Mouse (Mus musculus): ENCODE data around the gene Palld. TPM values are rescaled to one million over a fixed set of nuclear protein-coding genes. Genes with fewer than 3 reads are reported as not detected.

Palld gene
- polyA plus RNA-seq, 1 experiment, result 18.2 TPM

DNA sequence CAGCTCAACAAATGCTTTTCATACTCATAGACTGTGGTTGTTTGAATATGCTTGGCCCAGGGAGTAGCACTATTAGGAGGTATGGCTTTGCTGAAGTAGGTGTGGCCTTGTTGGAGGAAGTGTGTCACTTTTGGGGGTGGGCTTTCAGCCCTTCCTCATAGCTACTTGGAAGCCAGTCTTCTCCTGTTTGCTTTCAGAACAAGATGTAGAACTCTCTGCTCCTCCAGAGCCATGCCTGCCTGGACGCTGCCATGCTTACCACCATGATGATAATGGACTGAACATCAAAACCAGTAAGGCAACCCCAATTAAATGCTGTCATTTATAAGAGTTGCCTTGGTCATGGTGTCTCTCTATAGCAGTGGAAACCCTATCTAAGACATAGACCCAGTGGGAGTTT, 217.2 kb downstream of the Palld start:
- no peak for DNase-seq (ENCODE audit: low read depth)

DNA sequence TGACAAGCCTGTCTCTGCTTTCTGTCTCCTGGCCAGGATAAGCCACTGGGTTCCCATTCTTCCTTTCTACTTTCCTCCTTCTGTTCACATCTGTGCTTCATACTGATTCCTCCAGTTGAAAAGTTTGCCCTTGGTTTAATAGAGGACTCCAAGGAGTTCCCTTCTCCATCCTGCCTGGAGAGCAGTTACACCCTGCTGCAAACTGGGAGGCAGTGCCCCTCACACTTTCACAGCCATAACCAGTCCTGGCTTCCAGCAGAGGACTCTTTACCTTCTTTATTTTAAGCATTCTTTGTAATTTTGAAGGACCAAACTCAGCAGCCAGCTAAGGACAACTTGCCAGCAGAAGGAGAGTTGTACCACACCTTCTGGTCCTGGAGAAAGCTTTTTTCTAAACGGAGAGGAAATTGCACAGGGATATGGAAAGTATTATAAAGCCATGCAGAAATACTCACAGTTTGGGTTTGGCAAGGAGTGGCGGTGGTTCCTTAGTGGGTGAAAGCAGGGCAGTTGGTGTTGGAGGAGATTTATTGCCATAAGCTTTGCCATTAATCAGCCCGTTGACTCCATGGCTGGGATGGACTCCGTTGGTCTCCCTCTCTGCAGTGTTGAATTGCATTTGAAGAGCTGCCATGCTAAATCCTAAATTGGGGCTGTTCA, 218.1 kb downstream of the Palld start:
- DNase-seq (ENCODE audit: low read depth), result no peak

DNA sequence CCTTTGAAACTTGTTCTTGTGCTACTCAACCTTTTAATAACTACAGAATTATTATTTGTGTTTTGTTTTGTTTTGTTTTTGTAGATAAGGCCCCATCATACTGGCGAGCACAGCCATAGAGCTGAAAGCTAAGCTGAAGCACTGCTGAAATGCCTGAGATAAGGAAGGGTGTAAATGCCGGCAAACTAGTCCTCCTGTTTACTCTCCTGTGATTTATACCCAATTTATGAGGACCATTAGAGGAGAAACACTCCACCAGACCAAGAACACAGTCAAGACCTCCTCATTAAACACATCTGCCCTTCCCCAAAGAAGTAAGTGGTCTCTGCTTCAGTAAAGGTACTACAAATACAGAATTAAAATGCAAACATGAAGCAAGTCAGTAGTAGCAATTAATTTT, 219.6 kb downstream of the Palld start:
- DNase-seq (ENCODE audit: low read depth), result no peak

DNA sequence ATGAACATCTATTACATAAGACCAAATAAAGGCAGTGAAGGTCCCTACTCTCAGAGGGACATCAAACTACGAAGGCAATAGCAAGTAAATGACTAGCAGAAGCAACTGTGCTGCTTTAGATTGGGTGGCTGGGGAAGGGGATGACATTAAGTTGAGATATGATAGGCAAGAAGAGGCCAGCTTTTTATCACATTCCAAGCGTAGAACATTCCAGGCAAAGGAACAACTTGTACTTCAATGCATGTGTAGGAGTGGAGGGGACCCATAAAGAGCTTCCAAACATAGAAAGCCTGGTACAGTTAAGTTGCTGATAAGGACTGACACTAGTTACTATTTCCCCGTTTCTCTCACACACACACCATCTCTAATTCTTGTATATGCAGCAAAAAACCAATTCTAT, 221.3 kb downstream of the Palld start:
- DNase-seq (ENCODE audit: low read depth), result no peak

DNA sequence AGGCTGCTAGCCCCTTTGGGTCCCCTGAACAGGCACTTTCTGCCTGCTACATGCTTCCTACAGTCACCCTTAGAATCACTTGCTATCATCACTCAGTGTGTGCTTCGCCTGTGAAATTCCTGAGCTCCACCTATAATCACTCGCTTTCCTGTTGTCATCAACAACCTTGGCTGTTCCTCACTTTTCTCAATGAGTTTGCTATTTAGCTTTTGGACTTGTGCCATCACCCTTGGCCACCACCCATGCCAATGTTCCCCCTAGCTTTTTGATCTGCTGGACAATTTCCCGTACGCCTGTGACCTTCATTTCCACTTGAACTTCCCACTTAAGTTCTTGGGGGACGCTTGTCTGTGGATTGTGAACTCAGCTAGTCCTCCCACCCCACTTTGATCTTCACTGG, 225.3 kb downstream of the Palld start:
- no peak for DNase-seq (ENCODE audit: low read depth)

DNA sequence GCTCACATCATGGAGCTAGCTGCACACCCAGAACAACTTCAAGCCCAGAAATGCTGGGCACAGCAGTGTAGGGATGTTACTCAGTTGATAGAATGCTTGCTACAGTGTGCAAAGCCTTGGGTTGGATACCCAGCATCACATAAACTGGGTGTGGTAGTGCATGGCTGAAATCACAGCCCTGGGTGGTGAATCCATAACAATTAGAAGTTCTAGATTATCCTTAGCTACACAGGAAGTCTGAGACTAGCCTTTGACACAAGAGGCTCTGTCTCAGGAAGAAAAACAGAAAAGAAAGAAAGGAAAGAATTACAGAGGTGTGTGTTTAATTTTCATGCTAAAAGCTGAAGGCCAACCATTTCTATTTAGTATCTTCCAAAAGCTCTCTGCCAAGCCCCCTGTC, 231.3 kb downstream of the Palld start:
- no peak for DNase-seq (ENCODE audit: low read depth)

DNA sequence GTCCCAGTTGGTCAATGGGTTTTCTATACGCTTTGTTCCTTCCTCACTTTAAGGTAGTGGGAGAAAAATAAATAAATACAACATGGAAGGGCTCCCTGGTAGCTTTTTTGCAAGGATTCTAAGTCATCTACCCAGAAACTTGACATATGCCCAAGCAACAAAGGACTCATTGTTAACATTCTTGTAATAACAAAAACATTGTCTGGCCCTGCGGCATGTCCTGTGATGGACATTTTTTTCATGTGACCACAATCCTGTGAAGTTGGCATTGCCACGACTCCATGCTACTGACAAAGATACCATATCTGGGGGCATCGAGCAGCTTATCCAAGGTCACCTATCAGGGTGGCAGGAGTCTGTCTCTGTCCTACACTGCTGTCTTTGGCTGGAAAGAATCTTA, 232.1 kb downstream of the Palld start:
- DNase-seq (ENCODE audit: low read depth), result no peak

DNA sequence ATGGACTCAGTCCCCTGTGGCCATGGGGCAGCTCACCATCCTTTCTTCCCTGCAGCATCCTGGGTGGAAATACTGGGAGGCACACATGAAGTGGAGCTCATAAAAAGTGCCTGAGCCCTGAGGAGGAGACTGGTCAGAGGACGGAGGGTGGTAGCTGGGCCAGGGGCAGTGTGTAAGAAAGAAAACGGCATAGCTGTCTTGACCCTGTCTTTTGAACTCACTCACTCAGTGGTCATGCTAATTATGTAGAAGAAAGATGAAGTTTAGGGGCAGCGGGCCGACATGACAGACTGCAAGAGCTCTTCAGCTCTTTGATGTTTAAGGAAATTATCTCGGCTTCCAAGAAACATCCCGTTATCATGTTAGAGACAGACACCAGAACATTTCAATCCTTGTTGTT, 235.6 kb downstream of the Palld start:
- no peak for DNase-seq (ENCODE audit: low read depth)

DNA sequence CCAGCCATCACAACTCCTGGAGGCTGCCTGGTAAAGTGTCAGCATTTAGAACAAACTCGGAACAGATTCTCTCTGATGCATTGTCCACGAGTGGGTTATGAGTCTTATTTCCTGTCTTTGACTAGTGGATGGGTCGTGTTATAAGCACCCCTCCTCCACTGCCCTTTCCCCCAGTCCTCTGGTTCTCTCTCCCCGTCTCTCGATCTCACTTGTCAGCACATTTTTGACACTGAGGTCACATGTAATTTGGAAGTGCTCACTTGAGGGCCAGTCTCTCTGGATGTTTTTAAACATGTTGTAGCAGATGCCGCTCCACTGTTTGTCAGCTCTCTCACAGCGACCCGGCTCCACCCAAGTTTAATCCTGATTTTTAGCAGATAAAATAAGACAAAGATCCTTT, 237.5 kb downstream of the Palld start:
- no peak for DNase-seq (ENCODE audit: low read depth)

DNA sequence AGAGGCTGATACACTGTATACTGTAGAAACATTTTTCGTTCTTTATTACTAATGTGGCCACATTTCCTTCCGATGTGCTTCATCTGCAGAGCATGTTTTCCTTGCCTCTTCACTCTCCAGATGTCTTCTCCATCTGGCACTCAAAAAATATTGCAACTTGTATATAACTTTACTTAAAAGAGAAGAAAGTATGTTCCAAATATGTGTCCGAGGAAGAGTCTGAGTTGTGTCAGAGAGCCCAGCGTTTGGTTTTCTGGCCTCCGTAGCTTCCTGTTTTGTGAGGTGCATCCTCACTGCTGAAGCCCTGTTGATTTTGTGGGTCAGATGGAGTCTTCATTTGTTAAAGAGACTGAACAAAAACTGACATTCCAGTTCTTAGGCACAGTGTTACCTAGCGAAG, 238.3 kb downstream of the Palld start:
- no peak for DNase-seq (ENCODE audit: low read depth)

DNA sequence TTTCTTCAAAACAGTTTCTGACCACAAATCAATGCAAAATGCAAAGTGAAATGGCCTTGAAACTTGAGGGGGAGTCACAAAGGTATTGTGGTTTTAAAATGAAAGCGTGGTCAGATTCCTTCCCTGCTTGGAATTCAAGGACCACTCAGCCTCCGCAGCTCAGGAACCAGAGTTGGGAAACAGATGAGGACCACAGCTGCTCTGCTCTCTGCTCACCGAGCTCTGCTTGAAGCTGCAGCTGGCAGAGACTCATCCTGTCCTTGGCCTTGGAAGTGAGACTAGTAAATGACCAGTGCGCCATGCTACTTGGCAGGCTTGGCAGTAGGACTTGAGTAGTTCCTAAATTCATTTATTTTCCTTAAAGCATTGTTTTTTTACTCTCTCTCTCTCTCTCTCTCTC, 239.7 kb downstream of the Palld start:
- no peak for DNase-seq (ENCODE audit: low read depth)

DNA sequence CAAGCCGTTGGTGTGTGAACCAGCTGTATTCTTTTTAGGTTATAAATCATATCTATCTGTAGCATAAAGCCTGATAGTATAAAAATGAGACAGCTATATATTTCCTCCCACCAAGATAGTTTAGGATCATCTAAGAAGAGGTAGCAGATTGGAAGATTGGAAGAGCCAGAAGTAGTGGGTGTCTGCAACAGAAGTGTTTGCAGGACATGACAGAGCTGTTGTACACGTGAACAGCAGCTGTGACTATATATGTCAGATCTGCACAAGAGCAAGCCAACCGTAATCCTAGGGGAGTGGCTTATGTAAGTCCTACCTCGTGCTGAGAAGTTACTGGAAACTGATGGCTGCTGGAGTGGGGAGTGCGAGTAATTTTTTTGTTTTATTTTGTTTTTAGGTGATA, 240.9 kb downstream of the Palld start:
- no peak for DNase-seq (ENCODE audit: low read depth)

DNA sequence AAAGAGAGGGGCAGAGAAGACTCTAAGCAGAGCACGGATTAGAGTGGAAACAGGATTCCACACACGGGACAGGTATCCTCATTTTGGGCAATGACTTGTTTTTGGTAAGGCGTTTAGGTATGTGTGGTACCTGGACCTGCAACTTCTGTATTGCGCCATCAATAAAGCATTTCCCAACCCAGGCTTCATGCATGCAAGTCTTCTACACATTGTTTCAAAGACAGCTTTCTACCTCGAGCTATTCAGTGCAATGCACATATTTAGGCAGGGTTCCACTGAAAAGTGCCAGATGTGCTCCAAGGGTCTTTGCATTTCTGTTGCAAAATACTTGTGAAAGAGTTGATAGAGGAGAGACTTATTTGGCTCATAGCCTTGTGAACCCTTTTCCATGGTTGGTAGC, 241.5 kb downstream of the Palld start:
- peak; percentile 71 for DNase-seq (ENCODE audit: low read depth)

DNA sequence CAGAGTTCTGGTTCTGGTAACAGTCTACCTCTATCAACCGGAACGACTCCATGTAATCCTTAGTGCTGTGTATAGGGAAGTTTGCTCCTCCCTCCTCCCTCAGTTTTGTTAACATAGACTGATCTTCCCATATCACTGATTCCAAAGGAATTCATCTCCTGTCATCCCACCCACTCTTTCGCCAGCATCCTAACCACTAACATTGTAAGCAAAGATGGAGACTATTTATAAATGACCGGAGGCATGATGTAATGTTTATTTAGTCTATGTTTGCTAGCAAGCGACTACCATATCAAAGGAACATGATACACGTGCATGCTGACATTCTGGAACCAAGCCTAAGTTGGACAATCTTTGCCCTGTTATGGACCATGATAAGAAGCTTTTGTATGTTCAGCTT, 250.5 kb downstream of the Palld start:
- DNase-seq (ENCODE audit: low read depth), result no peak

DNA sequence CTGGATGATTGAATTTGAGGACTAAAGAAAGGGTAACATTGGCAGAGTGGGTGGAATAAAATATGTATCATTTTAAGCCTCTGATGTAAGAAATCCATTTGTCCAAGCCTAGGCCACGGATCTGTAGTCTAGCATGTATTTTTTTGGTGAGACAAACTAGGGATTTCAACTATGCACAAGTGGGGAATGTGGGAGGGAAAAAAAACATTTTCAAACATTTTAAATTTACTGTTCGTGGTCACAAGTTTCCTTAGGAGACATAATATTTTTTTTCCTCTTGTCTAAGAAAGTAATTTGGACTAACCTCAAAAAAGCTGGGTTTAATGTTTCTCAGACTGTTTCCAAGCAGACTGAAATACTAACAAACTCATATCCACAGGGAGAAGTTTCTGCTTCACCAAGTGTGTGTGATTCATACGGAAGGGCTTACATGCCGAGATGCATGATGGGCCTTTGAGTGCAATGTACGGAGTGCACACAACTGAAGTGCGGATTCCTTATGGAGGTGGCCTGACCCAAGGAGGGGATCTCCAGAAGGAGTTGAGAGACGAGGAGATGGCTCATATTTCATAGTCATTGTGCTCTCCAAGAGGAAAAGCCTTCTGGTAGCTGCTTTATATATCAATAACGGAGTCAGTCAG, 256.2 kb downstream of the Palld start:
- DNase-seq (ENCODE audit: low read depth), result no peak

DNA sequence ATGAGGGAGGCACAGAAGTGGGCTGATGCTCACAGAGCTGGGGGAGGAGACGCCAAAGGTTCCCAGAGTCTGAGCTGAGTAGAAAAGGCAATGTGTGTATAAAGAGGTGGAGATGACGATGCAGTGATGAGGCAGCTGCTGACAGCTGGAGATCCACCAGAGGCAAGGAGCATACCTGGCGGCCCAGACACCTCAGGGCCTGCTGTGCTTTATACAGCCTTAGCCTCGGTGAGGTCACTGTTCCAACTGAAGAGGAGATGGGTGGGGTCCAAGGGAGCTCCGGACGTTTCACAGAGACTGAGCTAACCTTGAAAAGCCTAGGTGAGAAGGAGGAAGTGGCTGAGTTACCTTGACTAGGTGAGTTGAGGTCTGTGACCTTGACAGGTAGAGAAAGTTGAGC, 256.8 kb downstream of the Palld start:
- DNase-seq (ENCODE audit: low read depth), result no peak

DNA sequence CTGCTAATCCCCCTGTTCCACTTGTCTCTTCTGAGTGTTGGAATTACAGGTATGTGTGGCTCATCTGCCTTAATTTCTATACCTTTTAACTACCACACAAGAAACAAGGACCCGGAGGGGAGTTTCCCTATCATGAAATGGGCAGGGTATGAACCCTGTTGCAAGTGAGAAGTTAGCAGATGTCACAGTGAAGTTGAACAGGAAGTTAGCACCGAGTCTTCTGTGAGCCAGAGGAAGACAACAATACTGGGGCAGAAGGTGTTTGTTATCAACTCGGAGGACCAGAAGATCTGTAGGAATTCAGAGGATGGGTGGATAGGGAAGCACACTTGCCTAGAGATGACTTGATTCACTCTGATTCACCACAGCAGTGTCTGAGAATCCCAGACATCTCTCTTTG, 259.3 kb downstream of the Palld start:
- DNase-seq (ENCODE audit: low read depth), result no peak

DNA sequence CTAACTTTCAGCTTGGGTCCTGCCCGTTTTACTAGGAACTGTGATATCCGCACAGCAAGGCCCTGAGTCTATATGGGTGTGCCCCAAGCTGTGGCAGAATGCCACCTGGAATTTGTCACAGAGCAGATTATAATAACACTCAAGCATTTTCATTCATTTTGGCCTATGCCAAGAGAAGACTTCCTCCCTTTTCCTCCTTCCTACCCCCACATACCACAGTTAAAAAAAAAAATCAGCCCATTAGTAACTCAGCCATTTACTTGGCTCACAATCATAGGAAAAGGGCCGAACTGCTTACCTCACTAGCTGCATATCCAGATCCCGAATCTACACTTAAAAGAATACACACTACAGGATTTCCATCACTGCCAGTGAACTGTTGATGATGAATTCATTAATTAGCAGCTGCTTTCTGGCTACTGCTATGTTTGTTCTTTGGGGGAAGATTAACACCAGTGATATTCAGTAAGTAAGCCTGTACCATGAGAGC, 260.1 kb downstream of the Palld start:
- no peak for DNase-seq (ENCODE audit: low read depth)

DNA sequence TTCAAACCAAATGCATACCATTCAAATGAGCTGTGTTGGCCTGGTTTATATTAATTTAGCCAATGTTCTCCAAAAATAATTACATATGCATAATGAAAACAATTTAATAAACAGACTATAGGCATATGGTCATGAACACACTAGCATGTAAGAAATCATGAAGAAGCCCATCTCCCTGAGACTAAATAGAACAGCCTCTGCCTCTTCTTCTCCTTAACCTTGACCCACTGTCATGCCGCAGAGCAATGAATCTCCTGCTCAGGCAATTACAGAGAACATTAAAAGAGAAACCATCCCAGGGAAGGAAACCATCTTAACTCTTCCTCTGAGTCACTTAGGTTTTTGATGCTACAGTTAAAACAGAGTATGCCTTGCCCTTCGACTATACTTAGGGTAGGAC, 262.9 kb downstream of the Palld start:
- DNase-seq (ENCODE audit: low read depth), result no peak

DNA sequence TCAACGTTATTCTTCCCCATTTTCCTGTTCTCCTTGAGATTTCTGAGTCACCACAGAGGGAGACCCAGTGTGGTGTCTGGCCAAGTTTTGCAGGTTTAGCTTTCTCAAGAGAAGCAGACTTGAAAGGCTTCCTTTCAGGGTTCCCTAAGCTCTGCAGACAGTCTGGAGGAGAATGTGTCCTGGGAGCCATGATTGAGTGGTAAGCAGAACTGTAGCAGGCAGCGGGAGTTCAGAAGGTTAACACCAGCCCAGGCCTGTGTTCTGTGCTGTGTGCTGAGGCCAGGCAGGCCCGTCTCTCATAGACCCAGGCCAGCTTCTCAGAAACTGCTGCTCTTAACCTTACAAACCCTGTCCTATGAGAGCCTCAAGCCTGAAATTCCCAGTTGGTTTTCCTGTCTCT, 263.5 kb downstream of the Palld start:
- no peak for DNase-seq (ENCODE audit: low read depth)

DNA sequence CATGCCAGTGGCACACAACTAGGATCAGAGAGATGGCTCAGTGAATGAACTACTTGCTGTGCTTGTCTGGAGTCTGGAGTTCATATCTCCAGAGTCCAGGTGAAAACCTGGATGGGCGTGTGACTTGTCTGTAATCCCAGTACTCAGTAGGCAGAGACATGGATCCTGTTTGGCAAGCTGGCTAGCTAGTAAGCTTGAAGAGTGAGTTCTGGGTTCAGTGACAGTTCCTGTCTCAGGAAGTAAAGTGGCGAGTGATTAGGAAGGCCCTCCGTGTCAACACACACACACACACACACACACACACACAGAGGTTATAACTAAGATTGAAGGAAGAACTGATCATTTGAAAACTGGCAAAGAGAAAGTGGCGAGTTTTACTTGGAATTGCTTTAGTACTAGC, 264.8 kb downstream of the Palld start:
- no peak for DNase-seq (ENCODE audit: low read depth)

DNA sequence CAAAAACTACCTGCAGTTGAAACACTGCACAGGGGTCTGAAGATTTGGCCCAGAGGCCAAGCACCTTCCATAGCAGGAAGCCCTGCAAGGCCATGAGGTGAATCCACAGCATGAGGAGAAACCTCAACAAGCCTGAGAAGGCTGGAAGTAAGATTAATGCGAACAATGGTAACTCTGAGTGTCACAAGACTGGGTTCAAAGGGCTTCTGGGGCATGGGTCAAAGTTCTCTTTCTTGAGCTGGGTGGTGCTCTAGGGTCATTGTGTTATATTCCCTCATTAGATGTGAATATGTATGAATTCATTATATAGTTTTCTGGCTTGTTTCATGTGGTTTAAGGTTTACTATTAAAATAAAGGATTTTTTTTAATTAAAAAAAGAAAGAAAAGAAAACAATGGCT, 267.7 kb downstream of the Palld start:
- no peak for DNase-seq (ENCODE audit: low read depth)

DNA sequence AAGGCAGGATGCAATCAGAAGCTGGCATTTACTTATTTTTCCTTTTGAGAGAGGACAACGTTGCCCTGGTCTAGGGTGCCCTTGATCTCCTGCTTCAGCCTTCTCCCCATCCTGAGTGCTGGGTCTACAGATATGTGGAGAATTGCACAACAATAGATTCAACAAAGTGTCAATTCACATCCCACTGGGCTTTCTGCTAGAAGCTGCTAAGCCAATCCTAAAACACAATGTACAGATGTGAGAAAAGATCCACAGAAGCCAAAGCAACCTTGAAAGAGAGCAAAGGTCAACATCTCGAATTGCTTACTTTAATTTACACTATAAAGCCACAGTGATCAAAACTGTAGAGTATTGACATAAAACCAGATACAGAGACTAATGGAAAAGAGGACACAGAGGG, 270.2 kb downstream of the Palld start:
- DNase-seq (ENCODE audit: low read depth), result no peak

DNA sequence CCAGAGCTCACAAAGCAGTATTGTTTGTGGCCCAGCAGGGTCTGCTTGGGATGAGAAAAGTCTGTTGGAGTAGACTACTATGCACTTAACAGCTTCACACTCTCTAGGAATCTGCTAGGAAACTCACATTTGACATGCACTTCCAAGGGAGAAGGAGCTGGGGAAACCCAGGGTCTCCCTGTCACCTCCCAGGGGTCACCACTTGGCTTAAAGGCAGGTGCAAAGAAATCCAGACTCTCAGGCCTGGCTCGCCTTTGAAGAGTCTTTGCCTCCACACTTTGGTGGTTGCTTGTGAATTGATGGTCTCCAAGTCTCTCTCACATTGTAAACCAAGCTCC, 272.9 kb downstream of the Palld start:
- DNase-seq (ENCODE audit: low read depth), result no peak

Data from gonadal fat pad, adult 2 months (tissue).